Mouse (Mus musculus) heart, adult 11 months (tissue): ENCODE results near the gene Zdhhc22.

Experiments
- DNase-seq: peaks from one replicate; pipeline ENCODE4 v3.0.0; 2022

Gene Zdhhc22

DNA sequence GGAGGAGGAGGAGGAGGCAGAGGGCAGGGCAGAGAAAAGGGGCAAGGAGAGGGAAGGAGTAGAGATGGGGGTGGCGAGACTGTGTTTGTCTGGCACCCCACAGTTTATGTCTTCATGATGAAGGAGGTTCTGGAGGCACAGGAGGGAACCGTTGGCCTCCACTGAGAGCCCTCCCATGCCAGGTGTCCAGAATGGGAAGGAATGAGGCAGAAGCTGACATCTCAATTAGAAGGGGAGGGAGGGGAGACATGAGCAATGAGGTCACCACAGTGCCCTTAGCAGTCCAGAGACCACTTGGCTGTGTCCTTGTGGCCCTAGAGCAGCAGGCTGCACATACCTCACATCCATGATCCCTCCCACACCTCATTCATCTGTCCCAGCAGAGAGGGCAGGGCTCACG is 4.5 kb upstream of the Zdhhc22 start:
- no peak for DNase-seq

DNA sequence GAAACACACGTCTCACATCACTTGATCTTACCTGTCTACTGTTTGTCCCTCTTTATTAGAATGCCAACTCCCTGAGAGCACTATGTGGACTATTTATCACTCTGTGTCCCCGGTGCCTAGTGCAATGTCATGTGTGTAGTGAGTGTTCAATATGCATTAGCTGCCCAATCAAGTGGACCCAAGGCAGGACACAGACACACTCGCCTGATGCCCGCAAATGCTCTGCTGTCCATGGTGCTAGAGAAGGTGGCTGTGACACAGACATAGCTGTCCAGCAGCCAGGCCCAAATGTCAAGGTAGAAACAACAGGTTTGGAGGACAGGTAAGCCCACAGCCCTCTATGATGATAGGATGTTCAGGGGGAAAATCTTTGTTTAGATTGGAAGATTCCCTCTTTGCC is 3.9 kb upstream of the Zdhhc22 start:
- no peak for DNase-seq

DNA sequence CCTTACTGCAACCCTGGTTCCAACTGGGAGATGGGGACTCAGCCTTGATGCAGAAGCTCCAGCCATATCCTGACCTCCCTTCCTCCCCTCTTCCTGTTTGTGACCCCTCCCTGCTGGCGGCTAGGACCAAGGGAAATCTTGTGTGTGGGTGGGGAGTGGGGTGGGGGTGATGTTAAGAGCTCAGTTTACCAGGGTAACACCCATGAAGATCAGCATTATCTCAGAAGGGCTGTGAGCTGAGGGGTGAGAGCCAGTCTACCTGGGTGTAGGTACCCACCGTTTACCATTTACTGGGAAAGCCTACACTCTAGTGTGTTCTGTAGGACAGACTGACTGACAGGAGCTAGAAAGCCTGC is 503 bp upstream of the Zdhhc22 start:
- peak; percentile 82 for DNase-seq

DNA sequence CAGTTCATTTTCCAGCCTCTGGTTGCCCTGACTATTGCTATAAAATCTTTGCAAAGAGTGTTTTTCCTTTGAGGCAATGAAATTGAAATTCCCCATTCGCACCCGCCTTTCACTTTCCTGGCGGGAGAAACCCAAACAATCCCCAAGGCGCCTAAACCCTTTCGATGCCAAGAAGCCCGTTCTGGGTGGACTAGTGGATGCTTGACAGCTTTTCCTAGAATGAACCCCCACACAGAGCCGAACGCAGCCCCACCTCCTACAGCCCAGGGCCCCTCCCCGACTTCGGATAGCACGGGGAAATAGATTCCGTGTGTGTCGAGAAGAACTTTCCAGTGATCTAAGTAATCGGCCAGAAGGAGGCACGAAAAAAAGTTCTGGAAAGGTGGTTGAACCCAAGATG is 852 bp downstream of the Zdhhc22 start:
- no peak for DNase-seq

DNA sequence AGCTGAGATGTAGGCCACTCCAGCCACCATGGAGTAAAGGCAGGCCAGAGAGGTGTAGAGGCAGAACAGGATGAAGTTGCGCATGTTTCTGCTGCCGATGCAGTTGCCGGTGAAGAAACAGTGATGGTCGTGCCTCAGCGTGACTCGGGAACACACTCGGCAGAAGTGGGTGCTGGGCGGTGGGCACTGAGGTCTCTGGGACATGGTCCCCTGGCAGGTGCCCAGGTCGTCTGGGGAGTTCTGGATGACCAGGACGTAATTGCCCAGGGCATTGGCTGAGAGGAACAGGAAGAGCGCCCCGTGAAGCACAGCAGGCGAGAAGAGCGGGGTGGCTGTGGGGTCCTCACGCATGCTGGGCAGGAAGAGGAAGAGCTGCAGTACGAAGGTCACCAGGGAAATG is 2.0 kb downstream of the Zdhhc22 start:
- DNase-seq: peak; percentile 82

DNA sequence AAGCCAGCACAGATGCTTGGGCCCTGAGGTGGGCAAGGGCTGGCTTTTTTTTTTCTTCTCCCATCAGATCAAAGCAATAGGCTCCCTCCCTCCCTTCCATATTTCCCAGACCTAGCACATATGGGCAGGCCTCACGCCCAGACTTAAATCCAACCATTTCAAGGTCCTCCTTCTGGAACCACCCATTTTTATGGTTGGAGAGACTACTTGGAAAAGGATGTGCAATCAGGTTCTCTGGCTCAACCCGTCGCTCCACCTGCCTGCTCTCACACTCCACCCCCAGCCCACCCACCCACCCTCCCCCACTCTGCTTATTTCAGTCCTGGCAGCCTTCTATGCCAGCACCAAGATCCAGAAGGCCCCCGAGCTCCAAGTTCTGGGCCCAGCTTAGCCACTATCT is 3.7 kb downstream of the Zdhhc22 start:
- DNase-seq: no peak

DNA sequence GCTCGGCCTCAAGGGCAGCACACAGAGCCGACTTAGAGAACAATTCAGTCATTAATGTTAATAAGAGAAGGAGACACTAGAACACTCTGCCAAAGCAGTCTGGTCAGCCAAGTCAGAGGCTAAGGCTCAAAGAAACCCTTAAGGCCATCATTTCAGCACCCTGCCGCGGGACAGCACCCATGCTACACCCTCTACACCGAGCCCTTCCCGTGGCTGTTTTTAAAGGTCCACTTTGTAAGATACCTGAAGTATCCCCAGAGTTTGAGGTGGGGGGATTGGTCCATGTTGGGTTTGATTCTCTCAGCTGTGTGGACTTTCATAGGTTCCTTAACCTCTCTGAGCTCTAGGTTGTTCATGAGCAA is 6.1 kb downstream of the Zdhhc22 start:
- peak; percentile 73 for DNase-seq

DNA sequence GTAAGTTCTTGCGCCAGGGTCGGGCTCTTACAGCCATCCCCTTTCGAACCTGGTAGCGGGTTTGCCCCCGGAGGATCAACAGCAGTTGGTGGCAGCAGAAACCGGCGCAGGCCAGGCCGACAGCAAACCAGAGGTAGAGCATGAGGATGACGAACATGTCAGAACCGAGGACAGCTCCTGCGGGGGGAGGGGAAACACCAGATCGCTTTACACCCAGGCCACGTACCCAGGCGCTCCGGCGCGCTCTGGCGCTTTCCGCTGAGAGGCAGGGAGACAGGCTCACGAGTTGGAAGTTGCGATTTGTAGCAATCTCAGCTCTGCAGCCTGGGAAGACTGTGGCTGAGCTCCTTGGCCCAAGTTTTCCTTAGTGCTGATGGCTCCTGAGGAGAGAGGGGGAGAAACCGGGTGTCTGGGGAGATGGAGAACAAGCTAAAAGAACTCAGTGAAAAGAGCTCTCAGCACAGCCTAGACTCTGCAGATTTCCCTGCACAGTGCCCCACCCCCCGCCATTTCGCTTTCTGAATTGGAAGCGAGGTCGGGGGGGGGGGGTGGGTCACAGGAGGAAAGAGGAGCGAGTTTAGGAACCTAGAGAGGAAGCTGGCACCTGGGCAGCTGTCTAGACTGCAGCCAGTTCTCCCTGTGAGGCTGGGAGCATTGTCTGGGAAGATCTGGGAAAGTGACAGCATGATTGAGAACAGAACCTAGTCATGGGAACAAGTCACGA is 6.6 kb downstream of the Zdhhc22 start:
- DNase-seq: peak; percentile 91

DNA sequence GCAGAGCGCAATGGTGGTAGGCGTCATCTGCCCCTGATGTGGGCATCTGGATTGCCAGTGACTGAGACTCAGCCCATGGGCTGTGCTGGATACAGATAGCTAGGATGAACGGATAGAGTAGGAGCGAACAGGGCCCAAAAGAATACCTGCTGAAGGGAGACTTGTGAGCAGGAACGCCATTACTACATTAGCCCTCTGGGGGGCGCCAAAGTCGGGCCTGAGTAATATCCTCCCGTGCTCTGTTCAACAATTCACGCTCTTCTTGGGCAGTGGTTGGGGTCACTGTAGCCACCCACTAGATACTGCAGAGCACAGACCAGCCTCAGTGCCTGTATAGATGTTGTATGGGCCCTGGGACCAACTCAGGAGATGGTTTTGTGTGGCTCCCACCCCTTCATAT is 9.1 kb downstream of the Zdhhc22 start:
- no peak for DNase-seq

DNA sequence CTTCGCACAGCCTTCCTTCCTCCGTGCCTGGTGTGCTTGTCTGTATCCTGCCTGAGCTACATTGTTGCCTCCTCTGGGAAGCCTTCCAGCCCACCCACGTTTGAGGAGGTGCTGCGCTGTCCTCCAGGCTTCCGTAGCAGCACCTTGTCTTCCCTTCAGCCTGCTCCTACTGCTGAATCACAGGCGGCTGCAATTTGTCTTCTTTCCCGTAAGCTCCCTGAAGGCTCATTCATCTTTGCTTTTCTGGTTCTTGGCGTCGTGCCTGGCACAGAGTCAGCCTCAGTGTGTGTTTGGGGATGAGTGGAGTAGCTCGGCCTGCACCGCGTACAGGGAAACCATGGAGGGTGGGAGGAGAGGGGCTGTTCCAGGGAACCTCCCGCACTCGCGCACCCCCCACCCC is 12.4 kb downstream of the Zdhhc22 start:
- peak; percentile 91 for DNase-seq

DNA sequence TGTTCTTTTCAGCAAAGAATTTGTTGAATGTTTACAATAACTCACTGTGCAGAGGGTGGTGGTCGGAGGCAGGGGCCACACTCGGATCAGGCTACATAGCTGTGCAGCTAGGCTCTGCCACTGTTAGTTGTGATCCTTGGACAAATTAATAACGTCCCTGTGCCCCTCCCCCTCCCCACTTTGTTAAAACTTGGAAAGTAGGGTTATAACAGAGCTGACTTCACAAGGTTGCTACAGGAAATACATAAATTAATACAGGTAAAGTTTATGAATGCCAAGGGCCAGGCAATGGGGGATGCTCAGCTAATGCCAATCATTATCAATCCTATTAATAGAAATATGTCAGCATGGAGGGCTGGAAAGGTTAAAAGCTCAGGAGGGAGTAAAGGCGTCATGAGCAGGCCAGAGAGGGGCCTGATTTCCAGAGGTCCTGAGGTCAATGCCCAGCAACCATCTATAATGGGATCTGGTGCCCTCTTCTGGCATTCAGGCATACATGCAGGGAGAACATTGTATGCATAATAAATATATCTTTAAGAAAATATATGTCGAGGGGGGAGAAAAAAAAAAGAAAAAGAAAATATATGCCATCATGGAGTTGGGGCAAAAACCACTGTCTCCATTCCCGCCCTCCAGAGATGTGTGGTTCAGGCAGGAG is 13.6 kb downstream of the Zdhhc22 start:
- no peak for DNase-seq

DNA sequence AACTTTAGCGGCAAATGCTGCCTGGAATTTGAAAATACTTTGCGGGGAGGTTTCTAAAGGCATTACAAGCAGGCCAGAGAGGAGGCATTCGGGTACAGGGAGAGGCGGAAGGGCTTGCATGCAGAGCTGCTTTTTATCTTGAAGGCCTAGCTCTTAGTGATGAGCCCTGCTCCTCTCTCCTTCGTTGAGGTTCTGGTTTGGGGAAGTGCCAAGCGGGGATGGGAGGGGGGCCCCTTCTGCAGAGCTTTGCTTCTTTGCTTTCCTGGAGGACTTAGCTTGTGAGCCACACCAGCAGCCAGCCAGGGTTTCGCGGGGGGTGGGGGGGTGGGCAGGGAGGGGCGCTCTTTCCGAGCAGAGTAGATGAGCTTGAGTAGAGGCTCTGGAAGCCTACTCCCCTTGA is 14.5 kb downstream of the Zdhhc22 start:
- peak; percentile 83 for DNase-seq

DNA sequence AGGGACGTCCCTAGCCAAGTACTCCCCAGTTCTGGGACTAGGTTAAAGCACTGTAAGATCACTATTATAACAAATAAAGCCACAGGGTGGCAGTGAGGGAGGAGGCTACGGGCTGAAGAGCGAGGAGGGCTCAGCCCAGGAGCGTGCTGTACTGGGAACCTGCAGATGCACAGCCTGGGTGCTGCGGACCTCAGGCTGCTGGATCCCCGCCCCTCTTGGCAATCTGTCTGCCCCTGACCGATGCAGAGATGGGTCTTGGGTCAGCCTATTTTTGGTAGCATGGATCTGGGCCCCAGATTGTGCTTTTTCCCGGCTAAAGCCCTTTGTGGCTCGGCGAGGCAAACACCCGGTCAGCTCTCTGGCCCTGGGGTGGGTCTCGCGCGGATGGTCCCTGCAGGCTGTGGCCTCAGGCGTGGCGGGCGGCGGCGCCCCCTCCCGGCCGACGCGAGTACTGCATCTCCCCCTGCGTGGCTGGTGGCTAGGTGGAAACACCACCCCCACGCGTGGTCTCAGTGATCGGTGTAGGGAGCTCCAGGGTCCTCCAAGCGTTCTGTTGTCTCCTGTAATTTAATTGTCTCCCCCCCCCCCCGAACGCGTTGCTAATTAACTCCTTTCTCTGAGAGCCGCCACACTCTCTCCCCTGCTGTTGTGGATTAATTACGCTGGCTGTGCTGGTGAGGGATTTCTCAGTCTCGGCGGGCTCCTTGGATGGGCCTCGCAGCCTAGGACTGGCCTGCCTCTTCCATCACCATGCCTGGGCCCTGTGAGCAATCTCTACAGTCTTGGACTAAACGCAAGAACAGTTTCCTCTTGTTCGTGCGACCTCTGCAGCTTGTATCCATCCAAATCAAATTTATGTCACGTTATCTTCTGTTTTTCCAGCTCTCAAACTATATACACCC is 15.6 kb downstream of the Zdhhc22 start:
- DNase-seq: peak; percentile 98

DNA sequence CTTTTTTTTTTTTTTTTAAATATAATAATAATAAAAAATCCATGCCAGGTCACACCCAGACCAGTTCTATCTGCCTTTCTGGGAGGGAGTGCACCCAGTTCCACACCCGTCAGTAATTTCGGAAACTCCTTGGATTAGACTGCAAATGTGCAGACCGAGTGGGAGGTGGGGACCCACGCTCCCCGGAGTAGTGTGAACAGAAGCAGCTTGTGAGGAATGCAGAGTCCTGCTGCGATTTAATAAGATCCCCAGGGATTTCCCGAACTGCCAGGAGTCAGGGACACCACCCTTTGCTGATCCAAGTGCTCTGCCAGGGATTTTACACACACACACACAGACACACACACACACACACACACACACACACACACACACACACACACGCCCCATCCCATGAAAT is 16.5 kb downstream of the Zdhhc22 start:
- peak; percentile 95 for DNase-seq

DNA sequence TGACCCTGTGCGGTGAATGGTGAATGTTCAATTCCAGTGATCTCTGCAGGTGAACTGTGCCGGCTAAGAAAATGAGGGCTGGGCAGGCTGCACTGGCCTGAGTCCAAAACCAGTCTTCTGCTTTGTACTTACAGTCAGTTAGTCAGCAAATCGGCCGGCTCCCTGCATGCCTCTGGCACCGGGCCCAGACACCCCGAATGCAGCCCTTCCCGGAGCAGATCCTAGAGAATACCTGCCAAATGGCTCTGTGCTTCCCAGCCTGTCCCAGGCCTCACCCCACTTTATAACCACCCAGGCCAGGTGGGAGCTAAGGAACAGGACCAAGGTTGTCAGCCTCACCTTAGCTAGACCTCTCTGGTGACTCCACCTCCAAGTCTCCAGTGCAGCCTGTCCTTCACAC is 17.0 kb downstream of the Zdhhc22 start:
- peak; percentile 96 for DNase-seq

DNA sequence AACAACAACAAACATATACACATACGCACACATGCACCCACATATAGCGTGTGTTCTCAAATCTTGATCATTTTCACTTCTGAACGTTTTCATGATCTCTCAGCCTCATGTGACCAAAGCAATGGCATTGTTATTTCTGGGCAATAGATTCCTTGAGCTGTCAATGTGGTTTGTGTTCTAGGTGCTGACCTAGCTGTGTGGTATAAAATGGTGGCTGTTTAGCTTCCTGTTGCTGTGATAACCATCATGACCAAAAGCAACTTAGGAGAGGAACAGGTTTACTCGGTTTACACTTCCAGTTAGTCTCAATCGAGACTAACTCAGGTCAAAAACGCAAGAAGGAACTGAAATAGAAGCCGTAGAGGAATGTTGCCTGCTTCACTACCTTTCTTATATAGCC is 19.1 kb downstream of the Zdhhc22 start:
- DNase-seq: no peak

DNA sequence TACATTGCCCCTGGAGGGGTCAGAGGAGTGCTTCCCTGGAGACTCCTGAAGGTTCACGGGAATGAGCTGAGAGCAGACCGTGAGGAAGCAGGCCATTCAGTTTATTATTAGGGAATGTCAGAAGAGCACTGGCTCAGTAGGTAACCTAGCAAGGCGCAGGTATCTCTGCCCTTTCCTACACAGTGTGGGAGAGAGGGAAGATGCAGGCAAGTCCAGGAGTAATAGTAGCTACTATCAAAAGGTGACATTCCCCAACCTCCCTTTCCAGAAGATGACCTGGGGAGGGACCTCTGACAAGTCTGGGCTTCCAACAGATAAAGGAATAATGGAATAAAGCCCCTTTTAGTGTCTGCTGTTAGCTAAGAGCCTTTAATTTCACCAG is 21.0 kb downstream of the Zdhhc22 start:
- DNase-seq: no peak

DNA sequence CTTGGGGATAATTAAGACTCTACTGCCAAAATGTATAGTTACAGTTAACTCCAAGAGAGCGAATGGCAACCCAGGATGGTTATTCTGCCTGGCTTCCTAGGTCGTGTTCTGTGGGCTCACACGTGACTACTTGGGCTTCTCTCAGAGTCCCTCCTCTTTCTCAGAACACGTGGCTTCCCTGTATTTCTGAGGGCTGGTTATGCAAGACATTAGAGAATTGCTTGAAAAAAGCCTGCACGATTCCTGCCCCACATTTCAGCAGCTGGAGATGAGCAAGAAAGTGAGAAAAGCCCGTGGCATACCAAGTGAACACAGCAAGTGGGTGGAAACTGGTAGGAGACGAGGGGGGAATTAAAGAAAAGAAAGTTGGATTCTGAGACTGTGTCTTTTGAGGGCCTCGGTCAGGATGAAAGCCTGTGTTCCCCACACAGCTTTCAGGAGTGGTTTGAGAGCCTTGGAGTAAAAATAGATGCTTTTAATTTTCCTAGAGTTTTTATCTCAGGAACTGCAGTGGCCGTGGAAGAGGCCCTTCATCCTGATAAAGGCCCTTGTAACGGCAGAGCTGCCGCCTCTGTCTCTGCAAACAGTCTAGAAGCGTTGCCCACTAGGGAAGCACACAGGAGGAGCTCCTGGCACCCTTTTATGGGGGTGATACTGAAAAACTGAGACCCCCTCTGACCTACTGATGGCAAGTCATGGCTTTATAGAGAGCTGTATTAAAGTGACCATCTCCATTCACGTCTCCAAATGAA is 21.6 kb downstream of the Zdhhc22 start:
- peak; percentile 98 for DNase-seq

DNA sequence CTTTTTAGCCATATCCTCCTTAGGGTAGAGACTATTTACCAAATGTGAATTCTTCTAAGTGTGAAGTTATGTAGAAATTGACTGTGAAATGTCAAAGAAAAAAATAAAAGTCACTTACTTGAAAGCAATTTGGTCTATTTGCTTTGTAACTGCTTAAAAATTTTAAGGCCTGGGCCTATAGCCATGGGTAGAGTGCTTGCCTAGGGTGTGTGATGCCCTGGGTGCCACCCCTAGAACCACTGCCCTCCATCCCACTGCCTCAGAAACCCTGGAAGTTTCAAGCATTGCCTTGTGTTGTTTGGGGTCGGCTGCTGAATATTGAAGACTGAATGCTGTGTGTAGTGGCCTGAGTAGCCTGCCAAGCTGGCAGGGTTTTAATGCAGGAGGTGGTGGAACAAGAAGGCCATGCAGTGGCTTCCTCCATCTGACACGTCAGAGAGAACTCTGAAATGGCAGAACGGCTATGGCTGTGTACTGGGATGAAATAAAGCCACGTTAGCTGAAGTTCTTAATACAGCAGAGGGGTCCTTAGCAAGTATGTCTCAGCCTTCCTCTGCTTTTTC is 24.9 kb downstream of the Zdhhc22 start:
- DNase-seq: no peak

DNA sequence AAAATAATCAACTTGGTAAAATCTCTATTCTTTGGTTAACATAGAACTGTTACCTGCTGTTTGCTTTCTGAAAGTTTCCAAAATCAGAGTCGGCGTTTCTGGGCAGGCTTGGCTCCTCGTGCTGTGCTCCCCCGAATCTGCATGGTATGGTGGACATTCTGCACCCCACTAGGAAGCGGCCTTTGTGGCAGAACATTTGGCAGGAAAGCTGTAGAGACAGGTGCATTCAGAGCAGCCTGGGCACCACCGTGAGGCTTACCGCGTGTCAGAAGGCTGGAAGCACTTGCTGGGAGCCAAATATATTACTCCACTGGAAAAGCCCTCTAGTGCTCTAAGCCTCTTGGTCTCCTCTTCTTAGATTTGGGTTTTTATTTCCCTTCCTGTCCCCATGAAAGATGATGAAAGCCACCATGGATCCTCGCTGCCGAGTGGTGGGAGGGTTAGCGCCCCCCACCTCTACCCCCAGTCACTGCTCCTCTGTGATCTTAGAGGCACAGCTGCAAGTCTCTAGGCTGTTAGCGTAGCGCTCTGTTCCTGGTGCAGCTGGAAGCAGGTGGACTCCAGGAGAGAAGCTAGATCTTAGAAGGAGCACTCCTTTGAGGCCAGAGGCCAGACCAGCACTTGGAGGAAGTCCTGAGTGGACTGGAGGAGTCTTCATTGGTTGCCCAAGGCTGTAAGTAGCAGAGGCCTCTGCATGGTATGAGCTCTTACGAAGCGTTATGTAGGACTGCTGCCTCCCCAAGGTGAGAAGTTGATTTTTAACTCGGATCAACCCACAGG is 25.8 kb downstream of the Zdhhc22 start:
- DNase-seq: no peak

DNA sequence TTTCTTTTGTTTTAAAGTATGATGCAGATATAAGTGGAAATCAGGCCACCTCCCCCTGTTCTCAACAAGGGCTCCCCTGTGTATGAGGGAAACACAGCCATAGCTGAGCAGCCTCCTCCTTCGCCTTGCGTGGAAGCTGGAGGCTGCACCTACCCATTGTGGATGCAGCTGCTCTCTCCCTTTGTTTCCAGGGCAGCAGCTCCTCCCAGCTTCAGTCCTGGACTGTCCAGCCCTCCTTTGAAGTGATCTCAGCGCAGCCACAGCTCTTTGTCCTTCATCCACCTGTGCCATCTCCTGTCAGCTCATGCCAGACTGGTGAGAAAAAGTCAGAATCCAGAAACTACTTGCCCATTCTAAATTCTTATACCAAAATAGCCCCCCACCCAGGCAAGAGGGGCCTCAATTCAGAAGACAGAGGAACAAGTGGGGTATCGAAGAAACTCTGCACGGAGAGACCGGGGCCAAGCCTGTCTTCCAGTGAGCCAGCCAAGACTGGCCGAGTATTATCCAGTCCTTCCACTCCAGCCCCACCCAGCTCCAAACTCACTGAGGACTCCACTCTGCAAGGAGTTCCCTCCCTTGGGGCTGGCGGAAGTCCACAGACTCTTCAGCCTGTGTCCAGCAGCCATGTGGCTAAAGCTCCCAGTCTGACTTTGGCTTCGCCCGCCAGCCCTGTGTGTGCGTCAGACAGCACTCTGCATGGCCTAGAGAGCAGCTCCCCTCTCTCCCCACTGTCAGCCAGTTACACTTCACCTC is 28.5 kb downstream of the Zdhhc22 start:
- DNase-seq: peak; percentile 98
